Mouse (Mus musculus): ENCODE results near the gene Mpg. TPM values are rescaled to one million over a fixed set of nuclear protein-coding genes. Genes with fewer than 3 reads are reported as not detected.

Mpg gene
- total RNA-seq, 2 experiments from 2014 or later: 19.7 to 21.4 TPM

DNA sequence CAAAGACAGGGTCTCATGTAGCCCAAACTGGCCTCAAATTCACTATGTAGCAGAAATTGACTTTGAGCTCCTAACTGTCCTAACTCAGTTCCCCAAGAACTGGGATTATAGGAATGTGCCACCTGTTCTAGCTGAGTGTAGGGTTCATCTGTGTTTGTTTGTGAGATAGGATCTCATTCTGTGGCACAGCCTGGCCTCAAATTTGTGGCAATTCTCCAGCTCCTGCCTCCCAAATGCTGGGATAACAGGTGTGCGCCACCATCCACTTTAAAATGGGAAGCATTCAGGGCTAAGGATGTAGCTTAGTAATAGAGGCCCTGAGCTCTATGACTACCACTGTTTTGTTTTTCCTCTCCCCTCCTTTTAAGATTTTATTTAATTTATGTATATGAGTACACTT, 26.8 kb downstream of the Mpg start:
- no peak for DNase-seq (ENCODE audit: low spot score in 2 of 2)

DNA sequence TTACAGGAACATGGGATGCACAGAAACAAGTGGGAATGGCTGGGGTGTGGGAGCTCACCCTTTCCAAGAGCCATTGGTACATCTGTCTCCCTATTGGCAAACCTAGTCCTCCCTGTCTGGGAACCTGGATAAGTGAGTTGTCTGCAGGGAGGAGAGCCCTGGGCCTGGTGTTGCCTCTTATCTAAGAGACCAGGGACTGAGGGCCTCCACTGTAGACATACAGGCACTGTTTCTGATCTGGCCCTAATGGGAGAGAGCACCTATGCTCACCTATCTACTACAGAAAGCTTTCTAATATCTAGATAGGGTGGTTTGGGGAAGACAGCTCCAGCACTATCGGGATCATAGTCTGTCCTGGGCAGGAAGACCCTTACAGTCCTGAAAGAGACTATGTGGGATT, 29.8 kb downstream of the Mpg start:
- DNase-seq (ENCODE audit: low spot score in 2 of 2): no peak

GRCm38 (mm10) chr11:32256566-32256965, 30.3 kb downstream of the Mpg start:
- no peak for DNase-seq (ENCODE audit: low spot score in 2 of 2)

DNA sequence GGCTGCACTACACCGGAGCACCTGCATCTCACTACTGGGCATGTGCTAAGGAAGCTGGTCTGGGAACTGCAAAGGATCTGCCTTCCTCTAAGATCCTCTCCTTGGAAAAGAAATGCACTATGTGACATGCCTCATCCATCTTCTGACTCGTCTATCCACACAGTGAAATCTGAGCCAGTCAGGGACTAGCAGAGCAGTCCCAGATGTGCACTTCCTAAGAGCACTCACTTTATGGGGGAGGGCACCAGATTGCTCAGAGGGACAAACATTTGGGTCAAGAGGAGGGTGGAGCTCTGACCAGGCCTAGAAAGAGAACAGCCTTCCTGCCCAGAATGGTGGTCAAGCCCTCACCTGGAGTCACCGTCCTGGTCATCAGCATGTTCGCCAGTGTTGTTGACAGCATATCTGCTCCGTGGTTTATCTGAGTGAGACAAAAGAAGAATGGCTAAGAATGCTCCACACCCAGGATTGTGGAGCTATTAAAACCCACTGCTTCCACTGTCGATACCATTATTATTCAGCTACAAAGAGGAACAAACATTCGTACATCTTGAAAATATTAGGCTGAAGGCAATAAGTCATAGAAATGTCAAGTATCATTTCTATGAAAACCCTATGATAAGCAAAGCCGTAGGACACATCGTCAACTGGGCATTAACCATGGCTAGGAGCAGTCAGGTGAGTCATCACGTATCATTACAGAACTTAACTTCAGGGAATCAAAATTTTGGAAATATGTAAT, 36.5 kb downstream of the Mpg start:
- no peak for DNase-seq (ENCODE audit: low spot score in 2 of 2)

- no peak for DNase-seq (ENCODE audit: low spot score in 2 of 2)
Measured at GRCm38 (mm10) chr11:32265117-32265738, 38.9 kb downstream of the Mpg start.

GRCm38 (mm10) chr11:32266194-32266593, 39.9 kb downstream of the Mpg start:
- no peak for DNase-seq (ENCODE audit: low spot score in 2 of 2)

GRCm38 (mm10) chr11:32266776-32267175, 40.5 kb downstream of the Mpg start:
- DNase-seq (ENCODE audit: low spot score in 2 of 2): no peak

DNA sequence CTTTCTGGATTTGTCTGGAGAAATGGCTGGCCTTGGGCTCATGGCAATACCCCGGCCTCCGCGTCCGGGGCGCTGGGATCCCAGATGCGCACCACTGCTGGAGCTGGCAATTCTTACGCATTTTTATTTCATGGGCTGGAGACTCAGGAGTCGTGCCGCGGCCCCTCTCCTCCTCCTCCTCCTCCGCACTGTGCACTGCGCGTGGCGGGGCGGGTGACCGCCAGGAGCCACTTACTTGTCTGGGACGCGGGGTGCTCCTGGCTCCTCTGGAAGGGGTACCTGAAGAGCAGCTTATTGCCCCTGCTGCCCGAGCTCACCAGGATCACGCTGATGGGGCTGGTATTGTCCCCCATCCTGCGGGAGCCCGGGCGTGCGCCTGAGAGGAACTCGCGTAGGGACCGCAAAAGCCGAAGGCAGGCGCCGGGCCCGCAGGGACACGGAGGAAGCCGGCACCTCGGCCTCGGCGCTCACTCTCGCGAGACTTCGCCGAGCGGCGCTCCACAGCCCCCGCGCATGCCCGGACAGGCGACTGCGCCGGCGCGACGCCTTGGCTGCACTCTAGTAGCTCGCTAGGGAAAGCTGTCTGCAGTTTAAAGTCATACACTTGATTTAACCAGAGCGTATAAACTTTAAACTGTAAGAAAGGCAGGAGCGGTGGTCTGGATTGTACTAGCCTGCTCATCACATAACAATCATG, 41.0 kb downstream of the Mpg start, which contains the start of gene Nprl3:
Gene Nprl3, minus strand, starts transcription at position 520 of the 697 bp plus-strand sequence.
- DNase-seq (ENCODE audit: low spot score in 2 of 2): peak; percentile 95 to 97

DNA sequence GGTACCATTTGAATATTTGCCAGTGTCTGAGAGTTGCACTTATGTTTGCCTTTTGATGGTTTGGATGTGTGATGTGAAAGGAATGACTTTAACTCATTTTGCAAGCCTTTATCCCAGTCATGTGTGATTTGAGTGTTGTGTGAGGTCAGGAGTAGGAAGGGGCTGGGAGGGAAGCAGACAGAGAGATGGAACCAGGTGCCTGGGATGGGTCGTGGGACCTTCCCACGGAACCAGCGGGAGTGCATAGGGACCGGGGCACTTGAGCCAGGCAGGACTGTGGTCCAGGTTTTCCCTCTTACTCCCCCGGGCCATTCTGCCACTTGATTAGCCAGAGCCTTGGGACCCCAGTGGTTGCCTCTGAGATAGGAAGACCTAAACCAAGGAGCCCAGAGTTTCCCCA, 41.7 kb downstream of the Mpg start:
- DNase-seq (ENCODE audit: low spot score in 2 of 2): no peak

DNA sequence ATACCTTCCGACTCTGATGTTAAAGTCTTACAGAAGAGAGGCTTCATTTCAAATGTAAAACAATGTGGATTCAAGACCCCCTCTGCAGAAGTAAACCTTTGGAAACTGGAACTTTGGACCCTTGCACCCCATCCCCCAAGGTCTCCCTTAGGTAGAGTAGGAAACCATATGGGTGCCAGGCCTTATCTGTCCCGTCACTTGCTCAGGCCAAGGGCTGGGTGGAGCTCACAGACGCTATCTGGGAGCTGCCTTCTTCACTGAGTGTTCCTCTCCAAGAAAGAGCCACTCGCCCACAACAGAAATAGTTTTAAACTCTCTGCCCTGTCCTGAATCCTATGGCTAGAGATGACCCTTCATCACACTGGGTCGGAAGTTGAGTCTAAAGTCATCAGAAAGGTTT, 42.6 kb downstream of the Mpg start:
- no peak for DNase-seq (ENCODE audit: low spot score in 2 of 2)

GRCm38 (mm10) chr11:32271178-32271577, 44.9 kb downstream of the Mpg start:
- no peak for DNase-seq (ENCODE audit: low spot score in 2 of 2)

DNA sequence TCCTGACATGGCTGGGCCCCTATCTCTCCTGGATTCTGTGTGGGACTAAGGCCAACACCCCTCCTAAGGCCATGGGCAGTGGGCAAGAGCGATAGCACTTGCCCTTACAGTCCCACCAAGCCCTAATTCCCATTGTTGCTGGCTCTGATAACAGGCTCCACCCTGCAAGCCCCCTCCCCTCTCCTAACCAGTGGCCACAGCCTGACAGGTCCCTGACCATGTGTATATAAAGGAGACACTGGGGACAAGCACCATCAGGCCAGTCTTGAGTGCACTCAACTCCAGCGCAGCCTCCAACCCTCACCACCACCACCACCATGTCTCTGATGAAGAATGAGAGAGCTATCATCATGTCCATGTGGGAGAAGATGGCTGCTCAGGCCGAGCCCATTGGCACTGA, 50.0 kb downstream of the Mpg start, which contains the start of gene Hba-x:
Gene Hba-x, plus strand, starts transcription at position 54 of the 400 bp plus-strand sequence.
- no peak for DNase-seq (ENCODE audit: low spot score in 2 of 2)

DNA sequence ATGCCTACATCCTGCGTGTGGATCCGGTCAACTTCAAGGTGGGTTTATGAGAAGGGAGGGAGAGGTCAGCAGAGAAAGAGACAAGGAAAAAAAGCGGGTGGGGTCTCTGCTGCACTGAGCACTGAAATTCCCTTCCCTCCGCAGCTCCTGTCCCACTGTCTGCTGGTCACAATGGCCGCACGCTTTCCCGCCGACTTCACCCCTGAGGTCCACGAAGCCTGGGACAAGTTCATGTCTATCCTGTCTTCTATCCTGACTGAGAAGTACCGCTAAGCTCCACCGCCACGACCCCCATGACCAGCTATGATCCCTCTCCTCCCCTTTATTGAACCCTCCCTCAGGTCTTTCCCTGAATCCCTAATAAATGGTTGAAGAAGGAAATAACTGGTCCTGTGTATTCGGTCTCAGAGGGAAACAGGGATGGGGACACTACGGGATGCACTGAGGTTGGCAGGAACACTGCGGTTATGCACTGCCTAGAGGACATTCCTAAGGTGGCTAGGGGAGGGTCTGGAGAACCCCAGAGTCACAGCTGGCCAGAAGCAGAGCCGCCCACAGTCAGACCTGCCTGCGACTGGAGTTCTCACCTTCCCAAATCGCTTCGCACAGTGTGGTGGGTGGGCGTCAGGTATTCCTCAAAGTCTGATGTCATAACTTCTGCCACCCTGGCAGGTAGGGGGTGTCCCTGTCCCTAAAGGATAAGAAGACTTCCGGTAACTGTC, 51.6 kb downstream of the Mpg start:
- no peak for DNase-seq (ENCODE audit: low spot score in 2 of 2)

DNA sequence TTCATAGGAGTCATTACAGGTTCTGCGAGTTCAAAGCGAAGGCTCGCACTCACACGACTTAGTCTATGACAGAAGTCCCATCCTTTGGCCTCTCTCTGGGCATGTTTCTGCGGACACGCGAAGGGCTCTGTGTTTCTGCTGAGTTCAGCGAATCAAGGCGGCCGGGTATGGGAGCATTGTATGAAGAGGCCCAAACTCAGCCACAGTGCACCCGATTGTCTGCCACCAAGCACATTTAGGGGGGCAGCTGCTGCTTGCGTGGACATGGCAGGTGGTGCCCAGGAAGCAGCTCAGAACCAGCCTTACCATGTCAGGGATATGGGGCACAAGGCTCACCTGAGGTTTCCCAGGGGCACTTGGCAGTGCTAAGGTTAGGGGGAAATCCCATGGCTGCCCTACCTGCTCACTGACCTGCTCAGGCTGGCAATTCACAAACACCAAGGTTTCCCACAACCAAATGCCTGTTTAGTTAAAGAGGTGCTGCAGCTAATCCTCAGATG, 52.2 kb downstream of the Mpg start:
- DNase-seq (ENCODE audit: low spot score in 2 of 2): no peak

DNA sequence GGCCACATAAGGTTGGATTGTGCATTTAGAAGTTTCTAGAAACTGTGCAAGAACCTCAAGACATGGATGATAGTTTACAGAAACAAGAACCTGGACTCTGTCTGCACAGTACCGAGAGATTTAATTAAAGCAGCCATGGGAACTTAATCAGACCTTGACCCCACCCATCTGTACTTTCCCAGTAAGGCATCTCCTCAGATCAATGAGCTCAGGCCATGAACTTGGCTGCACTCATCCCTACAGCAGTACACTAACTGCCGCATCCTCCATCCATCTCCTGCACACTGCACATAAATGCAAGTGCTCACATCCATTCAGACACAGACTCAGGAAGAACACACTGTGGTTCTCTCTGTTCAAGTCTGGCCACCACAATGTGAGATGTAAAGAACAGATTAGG, 54.3 kb downstream of the Mpg start:
- DNase-seq (ENCODE audit: low spot score in 2 of 2): no peak

DNA sequence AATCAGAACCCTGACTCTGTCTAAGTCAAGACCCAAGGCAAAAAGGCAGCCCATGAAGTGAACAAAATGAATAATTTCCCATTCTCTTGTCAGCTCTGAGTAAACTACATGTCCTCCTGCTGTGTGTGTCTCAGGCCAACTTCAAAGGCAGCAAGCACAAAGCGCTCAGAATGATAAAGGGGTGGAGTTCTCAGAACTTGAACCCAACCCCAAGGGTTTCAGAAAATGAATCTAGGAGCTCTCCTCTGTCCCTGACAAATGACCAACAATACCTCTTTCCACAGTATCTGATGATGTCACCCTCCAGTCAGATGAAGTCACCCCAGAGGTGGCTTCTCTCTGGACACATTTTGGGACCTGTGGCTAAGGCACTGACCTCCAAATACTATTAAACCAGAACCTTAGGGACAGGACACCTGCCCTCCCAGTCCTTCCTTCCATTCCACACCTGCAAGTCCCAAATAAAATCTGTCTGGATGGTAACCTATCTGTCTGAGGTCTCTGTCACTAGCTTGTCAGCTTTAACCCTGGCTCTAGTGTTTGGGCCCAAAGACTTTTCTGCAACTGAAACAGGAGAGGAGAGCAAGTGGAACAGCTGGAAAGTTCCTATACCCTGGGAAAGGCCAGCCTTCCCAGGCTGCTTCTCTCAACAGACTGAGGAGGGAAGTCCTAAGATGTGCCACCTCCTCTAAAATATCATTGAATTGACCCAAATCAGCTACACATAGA, 55.3 kb downstream of the Mpg start:
- DNase-seq (ENCODE audit: low spot score in 2 of 2): no peak

Data from layer of hippocampus, postnatal 14 days (tissue).